Mouse (Mus musculus) heart, embryonic 15.5 days (tissue): ENCODE results near the gene Chl1. TPM values are rescaled to one million over a fixed set of nuclear protein-coding genes. Genes with fewer than 3 reads are reported as not detected.

Experiments used
- ATAC-seq: fragments of 200-750 bp; cut with Nextera tagmentation; replicated peaks from 2 replicates; pipeline ENCODE4 v1.8.0; 2017; ENCODE audit warnings: low read depth, moderate TSS enrichment; ENCODE audit not compliant: insufficient number of reproducible peaks, insufficient read depth, low FRiP score
- H3K27ac ChIP-seq: fragments of 300-500 bp; sonication (generic); 2 replicates; pipeline ENCODE4 v1.5.1; 2015; ENCODE audit warnings: mild to moderate bottlenecking, inconsistent platforms
- H3K27me3 ChIP-seq: fragments of 300-500 bp; sonication (generic); 2 replicates; pipeline ENCODE4 v1.6.1; 2015; ENCODE audit warnings: inconsistent platforms
- H3K36me3 ChIP-seq: fragments of 300-500 bp; sonication (generic); 2 replicates; pipeline ENCODE4 v1.6.1; 2015; ENCODE audit warnings: mild to moderate bottlenecking, inconsistent platforms
- H3K4me1 ChIP-seq: fragments of 300-500 bp; sonication (generic); replicated peaks from 2 replicates; pipeline ENCODE4 v1.6.1; 2015; ENCODE audit warnings: inconsistent platforms
- H3K4me2 ChIP-seq: fragments of 300-500 bp; sonication (generic); 2 replicates; pipeline ENCODE4 v1.6.1; 2015; ENCODE audit warnings: inconsistent platforms, mild to moderate bottlenecking, moderate library complexity
- H3K4me3 ChIP-seq: fragments of 300-500 bp; sonication (generic); 2 replicates; pipeline ENCODE4 v1.5.1; 2015; ENCODE audit warnings: mild to moderate bottlenecking, inconsistent platforms
- H3K9ac ChIP-seq: fragments of 300-500 bp; sonication (generic); 2 replicates; pipeline ENCODE4 v1.6.1; 2015; ENCODE audit warnings: mild to moderate bottlenecking, inconsistent platforms
- H3K9me3 ChIP-seq: fragments of 300-500 bp; sonication (generic); replicated peaks from 2 replicates; pipeline ENCODE4 v1.6.1; 2016; ENCODE audit warnings: inconsistent platforms
- WGBS: fragments of 180-500 bp; shearing (Covaris S2); methylation state at CpG from one replicate; pipeline ENCODE4 v1.1.7; 2015; ENCODE audit warnings: mixed read lengths; 5-methylcytosine and 5-hydroxymethylcytosine counted together
- polyA plus RNA-seq: library from polyadenylated mRNA; unstranded; fragments of >200 nt; fragmentation: Nextera tagmentation; extraction: Ambion mirVana; gene quantifications from 2 replicates; pipeline ENCODE4 v1.2.1, GENCODE M21; 2015

The Chl1 gene
- polyA plus RNA-seq, 1 experiment from 2014 or later, result 0.21 TPM

DNA sequence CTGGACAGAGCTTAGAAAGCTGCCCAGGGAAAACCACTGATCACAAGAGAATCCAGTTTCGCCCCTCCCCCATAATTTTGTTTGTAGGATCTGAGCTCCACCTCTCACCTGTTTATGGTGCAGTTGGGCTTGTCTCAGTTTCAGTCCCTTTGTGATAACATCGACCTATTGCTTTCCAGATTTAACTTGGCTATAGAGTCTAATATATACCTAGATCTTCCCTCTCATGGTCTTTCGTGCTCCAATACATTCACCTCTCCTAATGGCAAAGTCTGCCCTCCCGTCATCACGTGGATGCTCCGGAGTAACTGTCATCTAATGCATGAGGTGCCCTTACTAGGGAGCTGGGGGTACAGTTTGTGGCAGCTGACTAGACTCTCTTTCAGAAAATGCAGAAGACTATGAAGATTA is 2.5 kb downstream of the Chl1 start:
- 54% methylated on average over 6 of the region's 6 CpGs for WGBS
- no peak overlapping the region for H3K27ac ChIP-seq
- no peak overlapping the region for H3K4me3 ChIP-seq
- H3K4me2 ChIP-seq, result no peak overlapping the region
- ATAC-seq, result no peak
- peaks cover 42% of the 10 kb centered on the region for H3K27me3 ChIP-seq
- no peaks in the 10 kb centered on the region for H3K36me3 ChIP-seq
- H3K9me3 ChIP-seq, result no peaks in the 10 kb centered on the region
- H3K9ac ChIP-seq, result no peak overlapping the region
- peaks cover 16% of the 10 kb centered on the region for H3K4me1 ChIP-seq

DNA sequence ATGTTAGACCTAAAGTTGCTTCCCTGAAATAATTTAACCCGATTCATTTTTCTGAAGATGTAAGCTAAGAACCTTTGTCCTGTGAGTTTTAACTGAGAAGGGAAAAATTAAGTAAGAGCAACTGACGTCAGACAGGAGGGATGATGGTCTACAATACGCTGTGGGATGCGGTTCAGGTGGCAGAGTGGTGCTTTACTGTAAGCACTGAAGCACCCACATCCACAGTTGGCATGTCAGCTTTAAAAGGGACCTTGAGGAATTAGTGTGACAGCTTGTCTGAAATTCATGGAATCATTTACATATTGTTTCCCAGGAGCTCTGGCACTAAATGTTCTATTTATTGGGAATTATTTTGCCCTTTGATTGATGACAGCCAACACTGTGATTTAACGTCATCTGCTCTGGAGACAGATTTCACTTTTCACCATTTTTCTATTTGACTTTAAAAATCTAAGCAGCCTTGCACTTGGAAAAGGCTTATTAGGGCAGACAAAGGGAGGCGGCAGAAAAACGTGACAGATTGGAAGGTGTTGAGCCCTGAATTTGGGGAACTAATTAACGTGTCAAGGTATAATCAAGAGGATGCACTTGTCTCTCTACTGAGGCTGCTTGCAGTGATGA is 3.3 kb downstream of the Chl1 start:
- Histone ChIP-seq H3K4me2 (no peak overlapping the region), H3K9me3 (no peaks in the 10 kb centered on the region), H3K9ac (no peak overlapping the region), H3K27ac (no peak overlapping the region), H3K4me1 (peaks cover 16% of the 10 kb centered on the region), H3K36me3 (no peaks in the 10 kb centered on the region), H3K27me3 (peaks cover 41% of the 10 kb centered on the region), H3K4me3 (no peak overlapping the region)
- WGBS, result 63% methylated on average over 8 of the region's 8 CpGs
- no peak for ATAC-seq

DNA sequence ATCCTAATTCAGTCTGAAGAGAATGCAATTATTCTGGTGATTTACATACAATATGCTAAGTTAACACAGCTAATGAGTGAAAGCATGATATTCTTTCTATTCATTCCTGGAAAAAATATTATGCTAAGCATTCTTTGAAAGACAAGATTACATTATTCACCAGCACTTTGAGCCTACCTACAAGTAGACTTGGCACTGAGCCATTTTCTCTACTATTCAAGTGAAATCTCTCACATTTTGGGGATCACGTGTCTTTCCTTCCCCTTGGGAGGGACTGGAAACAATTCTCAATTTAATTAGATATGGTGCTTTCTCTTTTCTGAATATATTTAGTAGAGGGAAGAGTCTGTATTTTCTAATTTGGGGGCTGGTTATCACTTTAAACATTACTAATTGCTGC is 4.0 kb downstream of the Chl1 start:
- no peak overlapping the region for H3K4me3 ChIP-seq
- no peak for ATAC-seq
- no peak overlapping the region for H3K9ac ChIP-seq
- WGBS, result 38% methylated on average over 1 of the region's 1 CpGs
- no peak overlapping the region for H3K4me2 ChIP-seq
- H3K9me3 ChIP-seq, result no peaks in the 10 kb centered on the region
- no peak overlapping the region for H3K27ac ChIP-seq
- peaks cover 16% of the 10 kb centered on the region for H3K4me1 ChIP-seq
- peaks cover 39% of the 10 kb centered on the region for H3K27me3 ChIP-seq
- no peaks in the 10 kb centered on the region for H3K36me3 ChIP-seq

DNA sequence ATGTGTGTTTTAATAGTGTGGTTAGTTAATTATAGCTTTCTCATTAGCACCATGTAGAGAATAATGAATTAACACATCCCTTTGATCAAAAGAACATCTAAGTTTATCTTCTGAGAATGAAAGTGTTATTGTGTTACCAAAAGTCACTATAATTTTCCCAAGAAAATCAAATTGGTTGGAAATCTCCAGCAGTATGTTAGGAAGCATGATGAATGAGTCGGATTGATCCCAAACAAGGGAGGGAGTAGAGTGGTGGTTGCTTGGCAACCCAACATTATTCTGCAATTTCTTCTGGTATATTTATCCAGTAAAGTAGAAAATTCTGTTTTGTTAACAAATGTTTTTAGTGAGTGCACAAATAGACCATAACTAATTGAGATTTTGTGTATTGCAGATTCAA is 4.4 kb downstream of the Chl1 start:
- 76% methylated on average over 1 of the region's 1 CpGs for WGBS
- ATAC-seq, result no peak
- Histone ChIP-seq H3K36me3 (no peaks in the 10 kb centered on the region), H3K9me3 (no peaks in the 10 kb centered on the region), H3K4me3 (no peak overlapping the region), H3K27ac (no peak overlapping the region), H3K27me3 (peaks cover 35% of the 10 kb centered on the region), H3K4me1 (peaks cover 16% of the 10 kb centered on the region), H3K4me2 (no peak overlapping the region), H3K9ac (no peak overlapping the region)

DNA sequence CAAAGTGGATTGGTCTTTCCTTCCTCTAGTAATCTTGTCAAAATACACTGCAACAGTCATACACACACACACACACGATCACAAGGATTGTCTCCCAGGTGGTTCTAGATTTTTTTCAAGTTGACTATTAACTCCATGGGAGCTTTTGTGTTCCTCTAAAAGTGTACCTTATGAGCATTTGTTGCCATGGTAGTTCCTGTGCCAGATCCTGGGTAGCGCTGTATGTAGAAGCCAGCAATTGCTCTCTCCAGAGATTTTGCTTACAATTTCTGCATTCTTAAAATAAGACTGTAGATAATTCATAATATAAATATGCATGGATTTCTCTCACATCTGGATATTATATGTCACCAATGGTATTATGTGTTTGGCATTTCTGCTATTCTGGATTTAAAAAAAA is 9.2 kb downstream of the Chl1 start:
- Histone ChIP-seq H3K4me1 (no peaks in the 10 kb centered on the region), H3K27me3 (no peaks in the 10 kb centered on the region), H3K9me3 (no peaks in the 10 kb centered on the region), H3K4me2 (no peak overlapping the region), H3K27ac (no peak overlapping the region), H3K4me3 (no peak overlapping the region), H3K9ac (no peak overlapping the region), H3K36me3 (no peaks in the 10 kb centered on the region)
- WGBS, result 79% methylated on average over 2 of the region's 2 CpGs
- no peak for ATAC-seq

DNA sequence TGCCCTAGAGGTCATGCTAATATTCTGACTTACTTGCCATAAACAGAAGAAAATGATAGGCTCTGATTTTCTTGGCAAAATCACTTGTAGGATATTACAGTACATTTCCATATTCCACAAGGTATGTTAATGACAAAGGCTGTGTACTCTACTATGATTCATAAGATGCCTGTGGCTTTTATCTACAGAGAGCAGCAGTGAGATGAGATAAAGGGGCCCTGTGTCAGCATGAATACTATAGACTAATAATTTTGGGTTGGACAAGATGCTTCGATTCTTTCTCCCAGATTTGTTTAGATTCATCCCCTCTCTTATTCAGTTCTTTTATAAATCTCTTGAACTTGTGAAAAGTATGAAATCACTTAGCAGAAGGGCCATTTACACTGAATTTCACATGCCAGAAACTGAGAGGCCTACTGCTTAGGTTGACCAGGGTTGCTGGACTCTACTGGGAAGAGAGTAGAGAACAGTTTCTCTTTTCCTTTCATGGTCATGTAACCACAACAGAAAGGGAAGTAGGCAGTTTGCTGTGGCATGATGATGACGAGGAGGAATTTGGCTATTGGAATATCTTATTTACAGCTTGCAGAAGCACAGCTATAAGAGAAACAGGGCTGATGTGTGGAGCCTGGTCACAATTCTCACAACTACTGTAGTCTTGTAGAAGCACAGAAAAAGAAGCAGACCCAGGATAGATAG is 15.1 kb downstream of the Chl1 start:
- 64% methylated on average over 2 of the region's 2 CpGs for WGBS
- ATAC-seq, result no peak
- H3K4me3 ChIP-seq, result no peak overlapping the region
- H3K27me3 ChIP-seq, result no peaks in the 10 kb centered on the region
- H3K36me3 ChIP-seq, result no peaks in the 10 kb centered on the region
- H3K9ac ChIP-seq, result no peak overlapping the region
- no peak overlapping the region for H3K27ac ChIP-seq
- no peaks in the 10 kb centered on the region for H3K9me3 ChIP-seq
- H3K4me1 ChIP-seq, result no peaks in the 10 kb centered on the region
- H3K4me2 ChIP-seq, result no peak overlapping the region

DNA sequence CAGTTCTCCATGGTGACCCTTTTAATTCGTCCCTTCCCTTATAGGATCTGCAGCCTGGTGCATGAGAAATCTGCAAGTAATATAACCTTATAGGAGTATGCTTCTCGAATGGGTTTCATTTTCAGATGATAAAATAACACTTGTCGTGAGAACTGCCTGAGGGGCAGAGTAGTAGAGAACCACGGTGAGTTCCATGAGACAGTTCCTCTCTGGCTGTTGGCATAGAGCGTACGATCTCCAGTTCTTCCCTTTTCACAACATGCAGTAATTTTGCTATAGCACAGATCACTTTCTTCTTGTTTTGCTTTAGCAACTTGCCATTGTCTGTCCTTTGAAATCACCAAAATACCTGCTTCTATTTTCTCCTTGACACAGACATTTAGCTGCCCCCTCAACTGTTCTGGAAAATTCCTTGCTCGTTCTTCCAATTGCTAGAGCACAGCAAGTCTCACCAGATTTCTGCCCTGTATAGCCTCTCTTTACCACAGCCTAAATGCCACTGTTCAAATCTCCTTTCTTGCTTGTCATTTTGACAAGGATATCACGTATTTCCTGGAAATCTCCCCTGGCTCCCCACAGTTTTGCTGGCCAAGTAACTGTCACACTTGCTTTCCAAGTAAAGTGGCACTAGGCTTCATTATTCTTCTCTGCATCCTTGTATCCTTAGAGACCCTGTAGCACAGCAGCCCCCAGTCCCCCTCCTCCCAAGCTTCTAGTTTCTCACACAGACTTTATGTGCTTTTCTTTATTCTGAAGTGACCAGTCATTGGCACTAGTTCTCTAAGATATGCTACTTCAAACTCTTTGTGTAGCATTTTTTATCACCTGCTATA is 16.8 kb downstream of the Chl1 start:
- no peaks in the 10 kb centered on the region for H3K36me3 ChIP-seq
- WGBS, result 61% methylated on average over 8 of the region's 8 CpGs
- no peak for ATAC-seq
- no peak overlapping the region for H3K4me3 ChIP-seq
- H3K4me2 ChIP-seq, result no peak overlapping the region
- H3K27ac ChIP-seq, result no peak overlapping the region
- H3K9ac ChIP-seq, result no peak overlapping the region
- H3K4me1 ChIP-seq, result no peaks in the 10 kb centered on the region
- no peaks in the 10 kb centered on the region for H3K9me3 ChIP-seq
- H3K27me3 ChIP-seq, result no peaks in the 10 kb centered on the region

DNA sequence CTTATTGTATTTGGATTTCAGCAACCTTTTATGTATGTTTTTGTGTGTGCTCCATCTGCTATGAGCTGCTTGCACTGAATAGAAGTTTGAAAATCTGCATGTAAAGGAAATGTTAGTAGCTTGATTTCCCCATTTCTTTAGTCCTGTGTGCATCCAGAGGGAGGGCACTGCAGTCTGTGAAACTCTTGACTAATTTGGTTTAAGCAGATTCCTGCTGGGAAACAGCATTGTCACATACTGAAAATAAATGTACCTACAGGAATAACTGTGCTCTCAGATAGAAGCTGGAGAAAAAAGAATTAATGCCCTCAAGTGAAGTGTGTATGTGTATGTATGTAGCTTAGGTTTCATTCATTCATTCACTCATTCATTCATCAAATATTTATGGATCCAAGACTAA is 22.7 kb downstream of the Chl1 start:
- no peak overlapping the region for H3K4me3 ChIP-seq
- H3K4me2 ChIP-seq, result no peak overlapping the region
- no peaks in the 10 kb centered on the region for H3K27me3 ChIP-seq
- no peak overlapping the region for H3K9ac ChIP-seq
- no peak overlapping the region for H3K27ac ChIP-seq
- H3K4me1 ChIP-seq, result no peaks in the 10 kb centered on the region
- H3K9me3 ChIP-seq, result no peaks in the 10 kb centered on the region
- H3K36me3 ChIP-seq, result no peaks in the 10 kb centered on the region
- no peak for ATAC-seq

DNA sequence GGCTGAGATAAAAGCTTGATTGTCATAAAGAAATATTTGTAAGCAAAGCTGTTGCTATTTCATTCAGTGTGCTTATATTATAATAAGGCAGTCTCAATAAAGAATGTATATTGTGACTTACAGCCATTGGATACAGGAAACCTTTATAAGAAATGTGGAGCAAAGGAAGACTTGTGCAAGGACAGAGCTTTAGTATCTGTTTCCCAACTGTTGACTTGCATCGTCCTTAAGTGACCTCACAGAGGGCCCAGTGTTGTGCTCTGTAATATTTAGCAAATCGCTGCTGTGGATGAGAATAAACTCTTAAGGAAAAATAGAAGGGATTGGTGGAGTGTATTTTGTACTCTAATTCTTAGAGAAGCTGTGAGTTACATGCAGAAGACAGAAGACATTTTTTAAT is 23.6 kb downstream of the Chl1 start:
- Histone ChIP-seq H3K27me3 (no peaks in the 10 kb centered on the region), H3K36me3 (no peaks in the 10 kb centered on the region), H3K4me3 (no peak overlapping the region), H3K4me2 (no peak overlapping the region), H3K9me3 (no peaks in the 10 kb centered on the region), H3K27ac (no peak overlapping the region), H3K4me1 (no peaks in the 10 kb centered on the region), H3K9ac (no peak overlapping the region)
- no peak for ATAC-seq
- 70% methylated on average over 2 of the region's 2 CpGs for WGBS

DNA sequence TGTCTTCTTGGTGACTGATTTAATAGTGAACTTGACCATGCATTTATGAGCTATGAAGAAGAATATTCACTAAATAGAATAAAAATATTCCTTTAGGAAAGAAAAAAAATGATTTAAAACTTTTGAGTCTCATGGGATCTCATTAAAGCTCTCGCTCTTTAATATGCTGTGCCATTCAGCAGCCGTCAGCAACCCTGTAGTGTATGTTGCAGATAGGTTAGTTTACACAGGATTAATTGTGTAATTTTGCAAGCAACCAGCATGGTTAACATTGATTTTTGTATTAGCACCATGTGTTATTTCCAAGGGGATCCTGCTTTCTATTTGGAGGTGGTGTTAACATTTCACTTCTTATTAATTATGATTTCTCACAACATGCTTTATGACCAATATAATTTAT is 32.2 kb downstream of the Chl1 start:
- 80% methylated on average over 2 of the region's 2 CpGs for WGBS
- Histone ChIP-seq H3K9me3 (no peaks in the 10 kb centered on the region), H3K36me3 (no peaks in the 10 kb centered on the region), H3K9ac (no peak overlapping the region), H3K4me1 (no peaks in the 10 kb centered on the region), H3K27ac (no peak overlapping the region), H3K27me3 (no peaks in the 10 kb centered on the region), H3K4me2 (no peak overlapping the region), H3K4me3 (no peak overlapping the region)
- ATAC-seq, result no peak

DNA sequence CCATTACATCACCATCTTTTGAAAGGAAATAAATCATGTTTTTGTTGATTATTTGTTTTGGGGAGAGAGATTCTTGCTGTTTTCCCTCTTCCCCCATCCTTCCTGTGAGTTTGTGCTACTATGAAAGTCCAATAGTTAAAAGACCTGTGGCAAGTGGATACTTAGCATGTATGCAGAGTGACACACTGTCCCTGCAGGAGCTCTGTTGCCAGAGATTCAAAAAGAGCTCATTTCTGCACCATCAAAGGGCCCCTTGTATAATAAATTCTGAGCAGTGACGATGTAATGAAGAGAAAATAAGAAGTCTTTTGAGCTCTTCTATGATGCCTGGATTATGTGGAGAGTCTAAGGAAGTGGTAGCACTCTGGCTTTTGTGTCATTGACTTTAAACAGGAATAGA is 33.4 kb downstream of the Chl1 start:
- no peaks in the 10 kb centered on the region for H3K4me1 ChIP-seq
- no peak for ATAC-seq
- H3K9ac ChIP-seq, result no peak overlapping the region
- H3K4me3 ChIP-seq, result no peak overlapping the region
- H3K27ac ChIP-seq, result no peak overlapping the region
- 49% methylated on average over 1 of the region's 1 CpGs for WGBS
- no peaks in the 10 kb centered on the region for H3K36me3 ChIP-seq
- no peaks in the 10 kb centered on the region for H3K27me3 ChIP-seq
- H3K4me2 ChIP-seq, result no peak overlapping the region
- H3K9me3 ChIP-seq, result no peaks in the 10 kb centered on the region
